Mouse (Mus musculus) skeletal muscle tissue, adult 2 months (tissue): ENCODE results near the gene Usp34.
"Not testable (repeated sequence)": the region's sequence is repeated elsewhere in the genome, so short reads cannot be mapped to it uniquely, and the experiment has no call there.

Experiments
- DNase-seq: peaks from one replicate; pipeline ENCODE4 v3.0.0-alpha.2; 2012; ENCODE audit warnings: low read depth, low spot score

Usp34 gene

DNA sequence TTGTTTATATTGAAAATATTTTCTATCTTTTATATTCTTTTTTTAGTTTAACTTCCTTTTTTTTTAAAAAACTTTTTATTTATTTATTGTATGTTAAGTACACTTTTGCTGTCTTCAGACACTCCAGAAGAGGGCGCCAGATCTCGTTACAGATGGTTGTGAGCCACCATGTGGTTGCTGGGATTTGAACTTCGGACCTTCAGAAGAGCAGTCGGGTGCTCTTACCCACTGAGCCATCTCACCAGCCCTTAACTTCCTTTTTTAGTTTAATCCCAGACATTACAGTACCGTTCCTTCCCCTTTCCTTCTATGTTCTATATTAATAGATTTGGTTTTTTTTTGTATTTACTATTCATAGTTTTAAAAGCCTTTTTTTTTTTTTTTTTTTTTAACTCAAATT lies 50.5 kb downstream of the Usp34 start:
- not testable (repeated sequence) for DNase-seq

GRCm38 (mm10) chr11:23359687-23360235 lies 53.1 kb downstream of the Usp34 start:
- not testable (repeated sequence) for DNase-seq

DNA sequence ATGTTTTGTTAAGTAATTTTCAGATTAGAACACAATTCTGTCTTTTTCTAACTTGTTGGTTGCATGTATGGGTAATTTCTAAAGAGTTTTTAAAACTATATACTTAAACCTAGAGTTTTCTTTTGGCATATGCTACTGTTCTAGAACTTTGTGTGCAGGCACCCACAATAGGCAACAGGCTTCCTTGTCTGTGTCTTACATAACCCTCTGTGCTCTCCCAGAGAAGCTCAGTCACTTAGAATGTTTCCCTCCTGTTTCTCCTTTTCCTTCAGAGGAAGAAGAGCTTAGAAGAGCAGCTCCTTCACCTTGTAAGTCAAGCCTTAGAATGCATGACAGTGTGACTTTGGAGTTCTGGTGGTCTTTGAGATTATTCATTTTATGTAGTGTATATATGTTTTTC lies 55.6 kb downstream of the Usp34 start:
- DNase-seq = no peak

- DNase-seq = no peak
Observed at GRCm38 (mm10) chr11:23364348-23364747, 57.7 kb downstream of the Usp34 start.

DNA sequence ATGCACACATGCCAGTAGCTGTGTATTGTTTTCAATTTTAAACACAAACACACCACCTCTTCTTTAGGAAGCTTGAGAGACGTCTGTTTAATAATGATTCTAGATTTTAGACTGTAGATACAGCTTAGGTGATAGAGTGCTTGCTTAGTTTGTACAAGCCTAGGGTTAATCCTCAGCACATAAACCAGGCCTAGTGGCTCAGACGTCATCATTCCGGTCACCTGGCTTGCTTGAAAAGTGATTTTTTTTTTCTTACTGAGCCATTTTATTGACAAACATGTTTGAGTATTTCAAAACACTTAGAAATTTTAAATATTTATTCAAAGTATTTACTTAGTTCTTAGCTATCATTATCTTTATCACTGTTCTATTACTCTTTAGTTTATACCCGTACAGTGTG lies 65.3 kb downstream of the Usp34 start:
- no peak for DNase-seq

DNA sequence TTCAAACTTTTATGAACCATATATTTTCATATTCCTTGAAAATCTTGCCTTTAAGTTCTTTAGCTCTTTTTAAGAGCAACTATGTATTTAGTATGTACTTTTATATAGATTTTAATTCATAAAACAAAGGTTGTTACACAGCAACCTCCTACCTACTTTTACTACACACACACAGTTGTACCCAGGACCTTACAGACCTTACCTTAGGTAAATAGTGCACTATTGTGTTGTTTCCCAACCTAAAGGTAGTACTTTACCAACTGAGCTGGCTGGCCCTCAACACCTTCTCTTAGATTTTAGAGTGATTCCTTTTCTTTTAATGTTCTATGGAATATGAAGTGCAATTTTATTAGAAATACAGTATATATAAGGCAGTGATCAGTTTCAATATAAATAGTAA lies 65.8 kb downstream of the Usp34 start:
- DNase-seq = no peak

DNA sequence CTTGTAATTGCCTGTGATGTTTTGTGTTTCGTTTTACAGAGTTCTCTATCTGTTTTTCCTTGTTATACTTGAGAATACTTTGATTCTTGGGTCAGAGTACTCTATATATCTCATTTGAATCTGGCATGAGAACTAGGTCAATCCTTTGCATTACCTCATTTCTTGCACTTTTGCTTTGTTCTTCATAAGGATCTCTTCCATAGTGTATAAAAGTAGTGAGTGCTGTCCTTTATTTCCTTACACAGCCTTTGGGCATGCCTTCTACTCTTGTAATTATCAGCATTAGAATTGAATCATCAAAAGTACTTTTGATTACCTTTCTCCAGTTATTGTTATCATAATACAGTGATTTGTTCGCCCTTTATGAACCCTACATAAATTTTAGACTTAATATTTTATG lies 73.4 kb downstream of the Usp34 start:
- no peak for DNase-seq

DNA sequence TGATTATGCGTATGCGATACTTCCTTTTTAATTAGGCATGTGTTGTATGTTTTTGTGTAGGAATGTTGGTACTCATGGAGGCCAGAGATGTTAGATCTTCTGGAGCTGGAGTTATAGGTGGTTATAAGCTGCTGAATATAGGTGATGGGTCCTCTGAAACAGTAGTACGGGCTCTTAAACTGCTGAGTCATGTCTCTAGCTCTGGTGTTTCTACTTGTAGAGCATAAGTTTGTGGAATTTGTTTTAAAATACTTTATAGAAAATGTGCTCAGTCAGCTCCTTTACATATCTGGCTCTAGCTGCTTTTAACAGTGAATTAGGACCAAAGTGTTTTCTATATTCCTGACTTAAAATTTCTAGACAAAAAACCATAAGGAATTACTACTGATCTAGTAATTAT lies 73.9 kb downstream of the Usp34 start:
- DNase-seq = no peak

DNA sequence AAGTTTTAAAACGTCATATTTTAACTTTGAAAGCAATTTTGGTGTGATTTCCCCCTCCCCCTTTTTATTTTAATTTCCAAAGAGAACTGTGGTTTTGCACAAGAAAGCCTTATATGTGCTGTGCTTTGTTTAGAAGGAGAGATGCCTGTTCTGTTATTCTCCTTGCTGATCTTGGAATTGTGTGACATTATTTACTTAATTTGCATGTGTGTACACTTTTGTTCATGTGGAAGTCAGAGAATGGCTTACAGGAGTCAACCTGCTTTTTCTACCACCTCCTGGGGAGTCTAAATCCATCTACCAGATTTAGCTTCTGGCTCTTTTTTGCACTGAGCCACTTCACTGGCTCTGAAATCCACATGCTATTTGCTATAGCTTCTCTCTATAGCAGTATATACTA lies 76.1 kb downstream of the Usp34 start:
- no peak for DNase-seq

GRCm38 (mm10) chr11:23389649-23390048 lies 83.0 kb downstream of the Usp34 start:
- DNase-seq = no peak

- DNase-seq = no peak
Observed at GRCm38 (mm10) chr11:23392567-23392966, 85.9 kb downstream of the Usp34 start.

- no peak for DNase-seq
Observed at GRCm38 (mm10) chr11:23396608-23397007, 89.9 kb downstream of the Usp34 start.

- no peak for DNase-seq
Observed at GRCm38 (mm10) chr11:23400978-23401776, 94.5 kb downstream of the Usp34 start.

- no peak for DNase-seq
Observed at GRCm38 (mm10) chr11:23428301-23428700, 121.6 kb downstream of the Usp34 start.

DNA sequence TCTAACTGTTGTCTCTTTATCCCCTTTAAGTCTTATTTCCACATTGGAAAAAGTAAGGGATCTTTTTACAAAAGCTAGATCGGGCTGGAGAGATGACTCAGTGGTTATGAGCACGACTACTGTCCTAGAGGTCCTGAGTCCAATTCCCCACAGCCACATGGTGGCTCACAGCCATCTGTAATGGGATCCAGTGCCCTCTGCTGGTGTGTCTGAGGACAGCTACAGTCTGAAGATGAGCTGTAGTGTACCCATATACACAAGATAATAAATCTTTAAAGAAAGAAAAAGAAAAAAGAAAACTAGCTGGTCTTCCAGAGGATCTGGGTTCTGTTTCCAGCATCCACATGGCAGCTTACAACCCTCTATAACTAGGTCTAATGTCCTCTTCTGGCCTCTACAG lies 123.3 kb downstream of the Usp34 start:
- no peak for DNase-seq

DNA sequence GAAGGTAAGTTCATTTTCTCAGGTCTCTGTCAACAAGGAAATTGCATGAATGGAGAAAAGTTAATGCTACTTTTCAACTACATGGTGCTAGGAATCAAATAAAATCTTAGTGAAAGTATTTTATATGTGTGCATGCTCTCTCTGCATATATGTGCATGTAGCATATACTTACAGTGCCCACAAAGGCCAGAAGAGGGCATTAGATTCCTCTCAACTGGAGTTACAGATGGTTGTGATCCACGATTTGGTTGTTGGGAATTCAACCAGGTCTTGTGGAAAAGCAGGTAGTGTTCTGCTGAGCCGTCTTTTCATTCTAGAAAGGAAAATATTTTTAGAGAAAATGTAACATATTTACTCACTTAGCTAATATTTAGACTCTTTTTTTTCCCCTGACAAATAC lies 129.4 kb downstream of the Usp34 start:
- no peak for DNase-seq

DNA sequence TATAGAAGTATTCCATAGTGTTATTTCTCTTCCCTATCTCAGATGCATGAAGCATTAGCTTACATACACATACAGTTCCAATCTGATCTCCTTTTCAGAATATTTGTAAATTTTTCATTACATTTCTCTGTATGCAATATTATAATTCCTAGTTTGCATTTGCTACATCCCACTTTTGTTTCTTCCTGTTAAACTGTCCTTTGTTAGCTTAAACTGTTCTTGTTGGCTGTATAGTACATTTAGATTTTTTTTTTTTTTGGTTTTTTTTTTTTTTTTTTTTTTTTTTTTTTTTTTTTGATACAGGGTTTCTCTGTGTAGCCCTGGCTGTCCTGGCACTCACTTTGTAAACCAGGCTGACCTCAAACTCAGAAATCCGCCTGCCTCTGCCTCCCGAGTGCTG lies 159.2 kb downstream of the Usp34 start:
- DNase-seq = not testable (repeated sequence)

DNA sequence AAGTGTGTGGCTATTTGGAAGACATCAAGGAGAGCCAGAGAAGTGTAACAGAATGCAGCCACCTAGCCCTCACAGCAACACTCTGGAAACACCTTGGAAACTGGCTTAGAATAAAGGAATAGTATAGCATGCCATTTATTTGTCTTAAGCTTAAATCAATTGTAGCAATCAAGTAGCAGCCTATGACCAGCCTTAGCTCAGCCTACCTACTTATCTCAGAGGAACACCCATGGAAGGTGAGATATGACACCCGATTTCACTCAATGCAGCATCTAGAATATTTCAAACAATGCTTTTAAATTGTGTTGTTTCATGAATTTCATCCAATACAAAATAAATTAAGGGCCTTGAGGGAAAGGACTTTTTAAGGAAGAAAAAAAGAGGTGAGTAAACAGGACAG lies 183.3 kb downstream of the Usp34 start:
- no peak for DNase-seq

DNA sequence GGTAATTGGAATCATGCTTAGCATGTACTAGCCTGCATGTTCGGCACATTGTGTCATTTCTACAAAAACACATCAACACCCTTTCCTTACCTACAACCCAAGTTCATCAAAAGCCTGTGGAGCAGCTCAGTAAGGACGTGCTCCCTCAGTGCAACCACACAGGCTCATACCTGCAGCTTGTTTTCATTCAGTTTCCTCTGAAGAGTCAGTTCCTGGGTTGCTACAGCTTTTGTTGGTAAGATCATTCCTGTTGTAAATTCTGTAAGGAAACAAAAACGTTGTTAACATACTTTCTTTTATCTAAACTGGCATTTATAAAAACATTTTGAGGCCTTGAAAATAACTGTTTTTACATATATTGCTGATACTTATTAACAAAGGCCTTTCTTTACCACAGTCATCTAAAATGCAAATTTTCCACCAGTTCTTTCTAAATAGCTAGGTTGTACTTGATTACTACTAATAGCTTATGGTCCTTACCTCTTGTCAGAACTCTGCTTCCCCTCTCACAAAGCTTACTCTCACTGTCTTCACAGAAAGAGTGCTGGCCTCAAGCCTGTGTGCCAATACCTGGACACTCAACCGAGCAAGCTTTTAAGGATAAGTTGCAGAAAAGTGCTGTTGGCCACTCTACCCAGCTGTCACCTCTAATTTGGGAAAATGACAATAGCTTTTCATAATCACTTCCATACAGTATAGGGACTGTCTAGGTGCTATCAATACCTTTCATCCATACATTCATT lies 185.5 kb downstream of the Usp34 start:
- no peak for DNase-seq

- DNase-seq = no peak
Observed at GRCm38 (mm10) chr11:23495231-23495630, 188.5 kb downstream of the Usp34 start.

GRCm38 (mm10) chr11:23496661-23497060 lies 190.0 kb downstream of the Usp34 start:
- no peak for DNase-seq

GRCm38 (mm10) chr11:23497335-23497717 lies 190.6 kb downstream of the Usp34 start:
- DNase-seq = peak; percentile 68
